16 mouse cellular contexts compared by ENCODE assay signal in the genomic region with DNA sequence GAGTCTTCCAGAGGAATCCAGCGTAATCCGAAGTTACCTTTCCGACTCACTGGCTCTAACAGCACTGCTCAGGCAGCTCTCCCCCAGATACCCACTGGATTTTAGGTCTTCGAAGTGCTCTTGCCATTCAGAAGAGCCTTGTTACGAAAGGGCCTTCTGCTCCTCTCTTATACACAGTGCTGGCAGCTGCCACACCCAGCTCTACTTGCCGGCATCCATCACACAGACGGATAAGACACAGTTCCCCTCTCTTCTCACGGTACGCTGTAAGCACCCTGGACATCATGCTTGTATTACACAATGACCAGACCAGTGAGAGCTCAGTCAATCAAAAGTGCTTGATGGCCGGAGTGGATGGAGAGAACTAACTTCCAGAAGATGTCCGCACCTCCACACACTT.
"Had no signal": no experiment of that assay in that cellular context is flagged by ENCODE, and none has a peak within 500 bp of the region (broad histone marks: within the 10 kb centered on the region; RNA-seq: fewer than 3 reads in every experiment).

No protein-coding gene starts in this region.

- H3K4me2 ChIP-seq: liver, embryonic 13.5 days; lung, embryonic 15.5 days; midbrain, embryonic 12.5 days; neural tube, embryonic 13.5 days had no signal

- H3K9me3 ChIP-seq: liver, embryonic 13.5 days; lung, embryonic 15.5 days; megakaryocyte, embryonic 14.5 days; midbrain, embryonic 12.5 days; neural tube, embryonic 13.5 days had no signal

- ATAC-seq: liver, postnatal 0 days had no signal

- DNase-seq: kidney, adult 8-10 months; kidney, postnatal 36 days; layer of hippocampus, adult 9-11 months; left cerebral cortex, postnatal 4 days; liver; liver, embryonic 13.5 days; liver, postnatal 0 days; lung, postnatal 14 days; right cerebral cortex, postnatal 14 days; thymus, postnatal 4 days had no signal

- H3K4me3 ChIP-seq: liver, embryonic 13.5 days; lung, embryonic 15.5 days; megakaryocyte, embryonic 14.5 days; midbrain, embryonic 12.5 days; neural tube, embryonic 13.5 days had no signal

- H3K4me1 ChIP-seq: liver, embryonic 13.5 days; lung, embryonic 15.5 days; midbrain, embryonic 12.5 days; neural tube, embryonic 13.5 days had no signal

- H3K27me3 ChIP-seq: liver, embryonic 13.5 days; lung, embryonic 15.5 days; megakaryocyte, embryonic 14.5 days; midbrain, embryonic 12.5 days; neural tube, embryonic 13.5 days had no signal

- H3K9ac ChIP-seq: liver, embryonic 13.5 days; liver, postnatal 0 days; lung, embryonic 15.5 days; midbrain, embryonic 12.5 days; neural tube, embryonic 13.5 days had no signal

- H3K27ac ChIP-seq: kidney, postnatal 0 days; liver, embryonic 13.5 days; lung, embryonic 15.5 days; macrophage; midbrain, embryonic 12.5 days; neural tube, embryonic 13.5 days had no signal
